Mouse (Mus musculus): ENCODE measurements around the gene Erc1. TPM values are rescaled to one million over a fixed set of nuclear protein-coding genes. Genes with fewer than 3 reads are reported as not detected.
A peak's percentile ranks its signal among the peaks of the same experiment; 100 is the strongest.

Gene Erc1
- polyA plus RNA-seq, 1 experiment from 2014 or later: 20.9 TPM

- H3K27ac ChIP-seq (ENCODE audit: low read depth): no peak overlapping the region
- WGBS: 71% methylated on average over 3 of the region's 3 CpGs
- H3K4me3 ChIP-seq (ENCODE audit: low read depth, low read length): no peak overlapping the region
- ATAC-seq (replicated peaks; ENCODE audit: low FRiP score, low TSS enrichment, low read depth) (no peak), DNase-seq (ENCODE audit: low spot score) (no peak)
- no peaks in the 10 kb centered on the region for H3K27me3 ChIP-seq (replicated peaks; ENCODE audit: control insufficient read depth, insufficient read depth, low read length)
- H3K9me3 ChIP-seq (ENCODE audit: control insufficient read depth, low read length): no peaks in the 10 kb centered on the region
- H3K9ac ChIP-seq (ENCODE audit: low read length): no peak overlapping the region
- H3K4me2 ChIP-seq (ENCODE audit: low read length): peak overlapping the region; percentile 53; the same call in 1 of the 2 replicates
- H3K4me1 ChIP-seq (replicated peaks; ENCODE audit: control insufficient read depth, insufficient read depth, low read length): peaks cover 7% of the 10 kb centered on the region; the same call in 1 of the 2 replicates
- H3K36me3 ChIP-seq (ENCODE audit: control insufficient read depth, insufficient read depth, low read length): no peaks in the 10 kb centered on the region
Observed at GRCm38 (mm10) chr6:119849348-119849709, 1.4 kb upstream of the Erc1 start.

DNA sequence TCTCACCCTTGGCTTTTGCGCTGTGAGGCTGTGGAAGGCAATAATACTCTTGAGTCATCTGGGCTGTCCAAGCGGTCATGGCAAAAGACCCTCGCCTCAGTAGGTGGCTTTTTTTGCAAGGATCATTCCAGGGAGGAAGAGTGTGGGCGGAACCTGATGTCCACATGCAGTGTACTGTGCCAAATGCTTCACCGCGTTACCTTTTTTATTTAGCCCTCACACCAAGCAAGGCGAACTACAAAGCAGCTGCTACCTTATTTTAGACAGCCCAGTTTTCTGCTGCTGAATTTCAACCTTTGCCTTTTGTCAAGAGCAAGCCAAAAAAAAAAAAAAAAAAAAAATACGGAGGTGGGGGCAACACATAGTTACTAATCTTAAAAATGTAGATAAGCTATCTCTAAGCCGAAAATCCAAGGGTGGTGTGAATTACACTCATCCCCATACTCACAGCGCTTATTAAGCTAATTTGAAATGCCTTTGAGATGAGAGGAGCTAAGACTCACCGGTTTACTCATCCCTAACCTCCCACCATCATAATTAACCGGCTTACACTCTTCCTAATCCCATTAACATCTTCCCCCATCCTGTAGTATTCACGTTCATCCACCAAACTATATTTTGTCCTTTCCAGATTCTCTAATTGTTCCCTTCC is 855 bp upstream of the Erc1 start:
- DNase-seq (ENCODE audit: low spot score) (no peak), ATAC-seq (replicated peaks; ENCODE audit: low FRiP score, low TSS enrichment, low read depth) (no peak)
- peaks cover 7% of the 10 kb centered on the region; the same call in 1 of the 2 replicates for H3K4me1 ChIP-seq (replicated peaks; ENCODE audit: control insufficient read depth, insufficient read depth, low read length)
- peak overlapping the region; percentile 54 for H3K4me3 ChIP-seq (ENCODE audit: low read depth, low read length)
- WGBS: 19% methylated on average over 13 of the region's 13 CpGs
- no peaks in the 10 kb centered on the region for H3K9me3 ChIP-seq (ENCODE audit: control insufficient read depth, low read length)
- peak overlapping the region; percentile 62 for H3K9ac ChIP-seq (ENCODE audit: low read length)
- H3K27ac ChIP-seq (ENCODE audit: low read depth): peak overlapping the region; percentile 95
- H3K27me3 ChIP-seq (replicated peaks; ENCODE audit: control insufficient read depth, insufficient read depth, low read length): no peaks in the 10 kb centered on the region
- H3K36me3 ChIP-seq (ENCODE audit: control insufficient read depth, insufficient read depth, low read length): no peaks in the 10 kb centered on the region
- H3K4me2 ChIP-seq (ENCODE audit: low read length): peak overlapping the region; percentile 53

GRCm38 (mm10) chr6:119847518-119848033 is 391 bp downstream of the Erc1 start:
- ATAC-seq (replicated peaks; ENCODE audit: low FRiP score, low TSS enrichment, low read depth) (peak; percentile 65), DNase-seq (ENCODE audit: low spot score) (no peak)
- WGBS: under 1% methylated on average over 40 of the region's 40 CpGs
- Histone ChIP-seq H3K27me3 (replicated peaks; ENCODE audit: control insufficient read depth, insufficient read depth, low read length) (no peaks in the 10 kb centered on the region), H3K9me3 (ENCODE audit: control insufficient read depth, low read length) (no peaks in the 10 kb centered on the region), H3K9ac (ENCODE audit: low read length) (peak overlapping the region; percentile 62), H3K27ac (ENCODE audit: low read depth) (peak overlapping the region; percentile 95), H3K4me3 (ENCODE audit: low read depth, low read length) (peak overlapping the region; percentile 54), H3K4me2 (ENCODE audit: low read length) (peak overlapping the region; percentile 53), H3K36me3 (ENCODE audit: control insufficient read depth, insufficient read depth, low read length) (no peaks in the 10 kb centered on the region), H3K4me1 (replicated peaks; ENCODE audit: control insufficient read depth, insufficient read depth, low read length) (peaks cover 7% of the 10 kb centered on the region; the same call in 1 of the 2 replicates)

DNA sequence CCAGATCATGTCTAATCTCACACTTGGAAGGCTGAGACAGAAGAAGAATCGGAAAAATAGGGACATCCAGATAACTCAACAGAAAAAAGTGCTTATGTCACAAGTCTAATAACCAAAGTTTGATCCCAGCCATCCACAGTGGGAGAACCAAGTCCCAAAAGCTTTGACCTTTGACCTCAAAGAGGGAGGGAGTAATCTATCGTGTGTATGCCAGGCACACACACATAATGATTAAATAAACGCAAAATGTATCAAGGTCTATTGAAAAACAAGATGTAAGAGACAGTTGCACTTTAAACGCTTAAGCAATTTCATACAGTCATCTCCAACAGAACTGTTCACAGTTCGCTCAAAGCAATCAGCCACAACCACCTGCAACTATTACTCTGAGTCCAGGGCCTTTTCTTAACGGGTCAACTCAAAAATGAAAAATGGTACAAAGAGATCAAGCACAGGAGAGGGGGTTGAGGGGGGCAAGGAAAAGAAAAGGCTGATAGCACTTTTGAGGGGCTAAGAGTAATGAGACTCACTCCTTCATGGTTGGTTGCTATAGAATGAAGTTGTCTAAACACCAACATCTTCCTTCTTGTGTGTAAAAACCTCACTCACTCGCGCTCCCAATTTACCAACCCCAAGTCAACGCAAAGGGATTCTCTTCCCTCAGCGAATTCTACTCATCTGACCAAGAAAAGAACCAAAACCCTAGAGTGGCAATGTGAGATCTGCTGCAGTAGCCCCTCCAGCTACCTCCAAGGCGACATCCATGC is 1.0 kb downstream of the Erc1 start:
- Histone ChIP-seq H3K9me3 (ENCODE audit: control insufficient read depth, low read length) (no peaks in the 10 kb centered on the region), H3K27me3 (replicated peaks; ENCODE audit: control insufficient read depth, insufficient read depth, low read length) (no peaks in the 10 kb centered on the region), H3K4me1 (replicated peaks; ENCODE audit: control insufficient read depth, insufficient read depth, low read length) (peaks cover 7% of the 10 kb centered on the region; the same call in 1 of the 2 replicates), H3K9ac (ENCODE audit: low read length) (peak overlapping the region; percentile 62), H3K36me3 (ENCODE audit: control insufficient read depth, insufficient read depth, low read length) (no peaks in the 10 kb centered on the region), H3K4me3 (ENCODE audit: low read depth, low read length) (peak overlapping the region; percentile 54), H3K27ac (ENCODE audit: low read depth) (no peak overlapping the region), H3K4me2 (ENCODE audit: low read length) (peak overlapping the region; percentile 53)
- WGBS: 28% methylated on average over 11 of the region's 11 CpGs
- ATAC-seq (replicated peaks; ENCODE audit: low FRiP score, low TSS enrichment, low read depth) (no peak), DNase-seq (ENCODE audit: low spot score) (no peak)

DNA sequence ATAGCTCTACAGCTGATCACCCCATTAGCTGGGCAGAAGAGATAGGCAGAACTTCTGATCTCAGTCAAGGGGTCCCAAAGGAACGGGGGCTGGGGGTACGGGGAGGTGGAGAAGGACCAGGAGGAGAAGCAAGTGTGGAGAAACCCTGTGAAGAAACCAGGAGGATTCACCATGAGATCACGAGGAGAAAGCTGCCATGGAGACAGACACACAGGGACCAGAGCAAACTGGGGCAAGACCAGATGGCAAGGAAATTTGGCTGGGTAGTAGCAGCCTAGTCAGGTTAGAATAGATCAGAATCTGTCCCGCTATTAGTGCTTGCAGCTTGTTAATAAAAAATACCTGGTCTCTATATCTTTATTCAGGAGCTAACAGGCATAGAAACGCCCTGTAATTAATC is 18.0 kb downstream of the Erc1 start:
- Histone ChIP-seq H3K27ac (ENCODE audit: low read depth) (no peak overlapping the region), H3K9ac (ENCODE audit: low read length) (no peak overlapping the region), H3K36me3 (ENCODE audit: control insufficient read depth, insufficient read depth, low read length) (no peaks in the 10 kb centered on the region), H3K4me2 (ENCODE audit: low read length) (no peak overlapping the region), H3K4me1 (replicated peaks; ENCODE audit: control insufficient read depth, insufficient read depth, low read length) (no peaks in the 10 kb centered on the region), H3K4me3 (ENCODE audit: low read depth, low read length) (no peak overlapping the region), H3K9me3 (ENCODE audit: control insufficient read depth, low read length) (no peaks in the 10 kb centered on the region), H3K27me3 (replicated peaks; ENCODE audit: control insufficient read depth, insufficient read depth, low read length) (no peaks in the 10 kb centered on the region)
- DNase-seq (ENCODE audit: low spot score) (no peak), ATAC-seq (replicated peaks; ENCODE audit: low FRiP score, low TSS enrichment, low read depth) (no peak)
- WGBS: 82% methylated on average over 5 of the region's 5 CpGs

- no peak overlapping the region for H3K4me2 ChIP-seq (ENCODE audit: low read length)
- no peak overlapping the region for H3K9ac ChIP-seq (ENCODE audit: low read length)
- 95% methylated on average over 1 of the region's 1 CpGs for WGBS
- H3K36me3 ChIP-seq (ENCODE audit: control insufficient read depth, insufficient read depth, low read length): peaks cover 9% of the 10 kb centered on the region
- ATAC-seq (replicated peaks; ENCODE audit: low FRiP score, low TSS enrichment, low read depth) (no peak), DNase-seq (ENCODE audit: low spot score) (no peak)
- H3K4me3 ChIP-seq (ENCODE audit: low read depth, low read length): no peak overlapping the region
- no peak overlapping the region for H3K27ac ChIP-seq (ENCODE audit: low read depth)
- no peaks in the 10 kb centered on the region for H3K27me3 ChIP-seq (replicated peaks; ENCODE audit: control insufficient read depth, insufficient read depth, low read length)
- no peaks in the 10 kb centered on the region for H3K9me3 ChIP-seq (ENCODE audit: control insufficient read depth, low read length)
- H3K4me1 ChIP-seq (replicated peaks; ENCODE audit: control insufficient read depth, insufficient read depth, low read length): no peaks in the 10 kb centered on the region
Observed at GRCm38 (mm10) chr6:119828165-119828564, 19.8 kb downstream of the Erc1 start.

- no peaks in the 10 kb centered on the region for H3K4me1 ChIP-seq (replicated peaks; ENCODE audit: control insufficient read depth, insufficient read depth, low read length)
- no peak for DNase-seq (ENCODE audit: low spot score)
- peaks cover 9% of the 10 kb centered on the region for H3K36me3 ChIP-seq (ENCODE audit: control insufficient read depth, insufficient read depth, low read length)
- no peaks in the 10 kb centered on the region for H3K27me3 ChIP-seq (replicated peaks; ENCODE audit: control insufficient read depth, insufficient read depth, low read length)
- no peak for ATAC-seq (replicated peaks; ENCODE audit: low FRiP score, low TSS enrichment, low read depth)
- no peak overlapping the region for H3K4me2 ChIP-seq (ENCODE audit: low read length)
- H3K9ac ChIP-seq (ENCODE audit: low read length): no peak overlapping the region
- no peaks in the 10 kb centered on the region for H3K9me3 ChIP-seq (ENCODE audit: control insufficient read depth, low read length)
- H3K27ac ChIP-seq (ENCODE audit: low read depth): no peak overlapping the region
- 80% methylated on average over 4 of the region's 4 CpGs for WGBS
- no peak overlapping the region for H3K4me3 ChIP-seq (ENCODE audit: low read depth, low read length)
Observed at GRCm38 (mm10) chr6:119826701-119827100, 21.3 kb downstream of the Erc1 start.

DNA sequence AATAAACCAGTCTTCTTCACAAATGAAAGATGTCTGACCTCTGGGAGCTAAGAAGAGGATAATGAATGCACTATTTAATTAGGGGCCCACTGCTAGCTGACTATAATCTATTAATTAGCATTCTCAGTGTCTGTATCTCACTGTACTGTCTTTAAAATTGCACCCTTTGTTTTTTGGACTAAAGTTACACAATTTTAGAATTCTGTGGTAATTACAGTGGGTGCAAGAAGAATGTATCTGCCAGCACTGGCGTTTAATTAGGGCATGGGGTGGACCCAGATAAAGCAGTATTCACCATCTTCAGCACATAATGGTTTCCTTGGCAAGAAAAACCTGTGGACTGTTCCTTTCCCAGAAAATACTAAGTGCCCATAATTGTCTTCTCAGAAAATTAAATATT is 25.8 kb downstream of the Erc1 start:
- ATAC-seq (replicated peaks; ENCODE audit: low FRiP score, low TSS enrichment, low read depth): no peak
- WGBS: 69% methylated on average over 1 of the region's 1 CpGs

More for the DNA sequence above, 25.8 kb downstream of the Erc1 start:
- H3K27ac ChIP-seq (ENCODE audit: low read depth): no peak overlapping the region
- peaks cover 9% of the 10 kb centered on the region for H3K36me3 ChIP-seq (ENCODE audit: control insufficient read depth, insufficient read depth, low read length)
- no peak overlapping the region for H3K4me3 ChIP-seq (ENCODE audit: low read depth, low read length)
- no peak overlapping the region for H3K9ac ChIP-seq (ENCODE audit: low read length)
- no peaks in the 10 kb centered on the region for H3K27me3 ChIP-seq (replicated peaks; ENCODE audit: control insufficient read depth, insufficient read depth, low read length)
- no peak overlapping the region for H3K4me2 ChIP-seq (ENCODE audit: low read length)
- no peaks in the 10 kb centered on the region for H3K9me3 ChIP-seq (ENCODE audit: control insufficient read depth, low read length)
- H3K4me1 ChIP-seq (replicated peaks; ENCODE audit: control insufficient read depth, insufficient read depth, low read length): no peaks in the 10 kb centered on the region
- no peak for DNase-seq (ENCODE audit: low spot score)
